Mouse (Mus musculus): ENCODE results near the gene Scn4b.
A peak's percentile ranks its signal among the peaks of the same experiment; 100 is the strongest.

The Scn4b gene

DNA sequence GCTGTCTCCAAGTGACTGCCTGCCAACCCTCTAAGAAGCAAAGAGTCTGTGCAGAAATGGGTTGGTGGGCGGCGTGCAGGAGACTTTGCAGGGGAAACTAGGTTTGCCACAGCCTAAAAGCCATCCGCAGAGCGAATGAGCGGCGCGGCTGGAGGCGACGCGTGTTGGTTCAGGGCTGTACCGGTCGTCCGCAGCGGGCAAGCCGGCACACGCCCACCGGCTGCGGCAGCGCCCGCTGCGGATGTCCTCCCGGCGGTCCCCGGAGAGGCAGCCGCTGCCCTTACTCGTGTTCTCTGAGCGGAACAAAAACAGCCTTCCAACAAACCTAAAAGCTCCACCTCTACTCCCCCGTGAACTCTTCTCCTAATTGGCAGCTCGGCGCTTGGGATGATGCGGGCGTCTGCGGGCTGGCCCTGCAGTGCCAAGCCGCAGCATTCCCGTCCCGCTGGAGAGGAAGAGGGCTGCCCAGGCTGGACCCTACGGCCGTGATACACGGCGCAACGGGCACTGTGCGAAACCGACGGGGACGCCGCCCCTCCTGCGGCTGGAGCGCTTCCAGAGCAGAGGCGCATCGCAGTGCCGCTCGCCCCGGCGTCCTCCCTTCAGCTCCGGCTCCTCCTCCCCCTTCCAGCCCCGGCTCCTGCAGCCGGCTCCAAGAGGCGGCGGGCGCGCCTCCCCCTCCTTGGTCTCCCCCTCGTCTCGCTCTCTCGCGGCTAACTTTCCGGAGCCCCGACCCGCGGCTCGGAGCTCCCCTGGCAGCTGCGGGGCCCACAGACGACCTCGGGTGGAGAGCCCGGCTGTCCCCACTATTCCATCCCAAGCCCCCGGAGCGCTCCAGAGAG, at the start of gene Scn4b:
TSS of gene Scn4b (plus strand) at position 205 of the 842 bp plus-strand sequence.
- DNase-seq (ENCODE audit: low read depth, low spot score): no peak

- no peak for DNase-seq (ENCODE audit: low read depth, low spot score)
These were observed 47.4 kb upstream of the Scn4b start for GRCm38 (mm10) chr9:45090811-45091210.

- DNase-seq (ENCODE audit: low read depth, low spot score): no peak
These were observed 45.6 kb upstream of the Scn4b start for GRCm38 (mm10) chr9:45092641-45093040.

- DNase-seq (ENCODE audit: low read depth, low spot score): no peak
These were observed 42.9 kb upstream of the Scn4b start for GRCm38 (mm10) chr9:45095149-45095937.

GRCm38 (mm10) chr9:45097877-45098276, 40.3 kb upstream of the Scn4b start:
- no peak for DNase-seq (ENCODE audit: low read depth, low spot score)

- DNase-seq (ENCODE audit: low read depth, low spot score): no peak
These were observed 39.8 kb upstream of the Scn4b start for GRCm38 (mm10) chr9:45098426-45098825.

DNA sequence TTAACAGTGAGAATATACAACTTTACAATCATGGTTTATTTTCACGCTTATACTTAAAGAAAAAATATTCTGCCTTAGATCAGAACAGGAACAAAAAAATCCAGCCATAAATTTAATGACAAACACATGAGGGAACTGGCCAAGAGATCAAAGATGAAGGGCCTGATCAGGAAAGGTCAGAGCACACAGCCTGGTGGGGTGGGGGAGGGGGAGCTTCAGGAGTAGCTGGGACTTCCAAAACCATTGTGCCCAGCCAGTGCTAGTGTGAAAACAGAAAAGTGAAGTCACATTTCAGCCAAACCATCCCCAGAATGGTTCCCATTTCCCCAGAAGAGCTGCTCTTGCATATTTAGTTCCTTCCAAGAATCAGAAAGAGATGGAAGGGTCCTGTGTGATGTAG, 35.7 kb upstream of the Scn4b start:
- DNase-seq (ENCODE audit: low read depth, low spot score): no peak

GRCm38 (mm10) chr9:45103211-45103979, 34.8 kb upstream of the Scn4b start:
- DNase-seq (ENCODE audit: low read depth, low spot score): no peak

GRCm38 (mm10) chr9:45105596-45106374, 32.4 kb upstream of the Scn4b start:
- no peak for DNase-seq (ENCODE audit: low read depth, low spot score)

DNA sequence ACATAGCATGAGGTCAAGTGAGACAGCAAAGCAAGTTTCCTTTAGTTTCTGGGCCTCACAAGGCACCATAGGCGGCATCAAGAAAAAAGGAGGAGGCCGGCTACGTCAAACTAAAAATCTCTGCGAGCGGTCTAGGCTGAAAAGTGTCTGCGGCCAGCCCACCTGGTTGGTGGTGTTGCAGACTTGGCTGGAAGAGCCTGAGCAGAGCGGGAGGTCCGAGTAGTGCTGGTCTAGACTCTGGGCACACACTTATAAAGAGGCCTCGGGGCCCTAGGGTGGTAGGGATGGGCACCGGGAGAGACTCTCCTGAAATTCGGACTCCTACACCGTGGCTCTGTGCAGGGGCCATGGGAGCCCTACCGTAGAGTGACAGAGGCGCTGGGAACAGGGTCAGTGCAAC, 22.5 kb upstream of the Scn4b start:
- peak; percentile 75 for DNase-seq (ENCODE audit: low read depth, low spot score)

DNA sequence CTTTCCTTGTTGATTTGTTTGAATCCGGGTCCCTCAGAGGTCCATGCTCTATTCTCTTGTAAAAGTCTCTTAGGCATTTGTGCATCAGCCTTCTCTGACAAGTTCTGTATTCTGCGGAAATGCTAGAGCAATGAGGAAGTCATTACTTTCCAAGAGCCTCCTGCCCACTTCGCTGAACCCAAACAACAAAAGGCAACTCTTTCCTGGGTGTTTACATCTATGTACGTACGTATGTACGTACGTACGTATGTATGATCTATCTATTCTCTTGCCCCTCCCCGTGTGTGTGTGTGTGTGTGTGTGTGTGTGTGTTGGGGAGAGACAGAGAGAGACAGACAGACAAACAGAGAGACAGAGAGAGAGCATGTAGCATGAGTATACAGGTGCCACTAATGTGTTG, 21.4 kb upstream of the Scn4b start:
- no peak for DNase-seq (ENCODE audit: low read depth, low spot score)

- DNase-seq (ENCODE audit: low read depth, low spot score): peak; percentile 57
These were observed 20.3 kb upstream of the Scn4b start, which contains the start of gene Scn2b for GRCm38 (mm10) chr9:45117741-45118431. Gene Scn2b (plus strand): TSS chr9:45117782.

- DNase-seq (ENCODE audit: low read depth, low spot score): no peak
These were observed 19.6 kb upstream of the Scn4b start for GRCm38 (mm10) chr9:45118552-45118951.

GRCm38 (mm10) chr9:45119316-45119953, 18.8 kb upstream of the Scn4b start:
- no peak for DNase-seq (ENCODE audit: low read depth, low spot score)

DNA sequence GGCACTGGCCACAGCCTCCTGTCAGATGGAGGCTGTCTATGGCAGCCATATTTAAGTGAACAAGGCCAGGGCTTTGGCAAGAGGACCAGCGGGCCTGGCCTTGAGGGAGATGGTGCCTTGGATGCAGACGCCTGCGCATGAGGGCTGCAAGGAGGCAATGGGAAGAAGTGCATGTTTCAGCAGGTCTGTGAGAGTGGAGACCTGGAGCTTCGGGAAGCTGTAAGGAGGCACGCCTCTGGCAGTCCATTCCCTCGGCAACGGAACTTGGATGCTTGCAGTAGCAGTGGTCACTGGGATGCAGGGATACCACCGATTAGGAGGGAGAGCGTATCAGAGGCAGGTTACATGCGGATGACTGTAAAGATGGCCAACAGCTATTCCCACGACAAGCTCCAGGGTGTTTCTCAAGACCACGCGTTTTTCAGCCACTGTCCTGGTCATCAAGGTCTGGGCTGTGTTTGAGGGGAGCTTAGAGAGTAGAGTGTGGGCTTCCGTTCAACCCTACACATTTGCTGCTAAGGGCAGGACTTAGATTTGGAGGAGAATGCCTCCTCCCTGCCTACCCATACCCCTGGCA, 18.2 kb upstream of the Scn4b start:
- no peak for DNase-seq (ENCODE audit: low read depth, low spot score)

DNA sequence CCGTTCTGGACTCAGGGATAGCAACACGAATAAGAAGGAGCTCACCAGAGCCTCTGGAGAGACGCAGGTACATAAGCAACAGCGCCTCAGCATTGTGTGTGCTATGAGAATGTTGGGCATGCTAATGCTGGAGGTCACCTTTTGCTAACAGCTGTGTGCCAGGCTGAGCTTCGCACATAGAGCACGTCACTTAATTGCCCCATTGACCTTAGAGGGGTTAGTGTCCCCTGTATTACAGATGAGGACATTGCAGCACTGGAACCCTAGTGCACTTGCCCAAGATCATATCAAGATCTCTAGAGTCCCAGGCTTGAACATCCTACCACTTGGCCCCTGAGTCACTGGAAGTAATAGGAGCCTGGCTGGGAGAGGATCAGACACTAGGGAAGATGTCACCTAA, 17.6 kb upstream of the Scn4b start:
- no peak for DNase-seq (ENCODE audit: low read depth, low spot score)

- DNase-seq (ENCODE audit: low read depth, low spot score): no peak
These were observed 17.2 kb upstream of the Scn4b start for GRCm38 (mm10) chr9:45121001-45121400.

- DNase-seq (ENCODE audit: low read depth, low spot score): peak; percentile 89
These were observed 16.4 kb upstream of the Scn4b start for GRCm38 (mm10) chr9:45121769-45122168.

DNA sequence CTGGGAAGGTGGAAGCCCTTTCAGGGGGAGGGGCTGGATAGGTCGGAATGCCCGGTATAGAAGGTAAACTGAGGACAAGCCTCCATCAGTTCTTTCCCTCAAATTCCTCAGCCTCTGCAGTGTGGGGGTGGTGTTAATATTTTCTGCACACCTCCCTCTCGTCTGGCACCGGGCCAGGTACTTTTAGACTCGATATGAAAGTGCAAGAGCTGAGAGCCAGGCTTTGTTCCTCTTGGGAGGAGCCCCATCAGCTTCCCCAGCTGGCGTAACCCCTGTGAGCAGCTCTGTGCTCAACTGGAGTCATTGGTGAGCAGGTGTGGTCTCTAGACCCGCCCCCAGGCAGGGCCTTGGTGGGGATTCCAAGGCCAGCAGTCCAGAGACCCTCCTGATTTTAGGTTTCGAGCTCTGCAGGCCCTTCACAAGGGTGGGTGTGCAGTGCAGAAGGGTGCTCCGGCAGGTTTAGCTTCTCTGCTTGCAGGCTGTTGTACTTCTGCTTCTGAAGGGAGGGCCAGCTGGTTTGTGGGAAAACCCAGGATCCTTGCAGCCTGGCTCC, 15.9 kb upstream of the Scn4b start:
- peak; percentile 60 for DNase-seq (ENCODE audit: low read depth, low spot score)
